Mouse (Mus musculus) lung, postnatal 0 days (tissue): ENCODE results near the gene Bex3.

ENCODE experiments used
- CTCF ChIP-seq: IDR thresholded peaks from 2 replicates; pipeline ENCODE4 v1.5.1; 2016; ENCODE audit warnings: antibody characterized with exemption, mild to moderate bottlenecking
- EP300 ChIP-seq: IDR thresholded peaks from 2 replicates; pipeline ENCODE4 v1.6.1; 2016; ENCODE audit warnings: antibody characterized with exemption, mild to moderate bottlenecking, control low read depth

DNA sequence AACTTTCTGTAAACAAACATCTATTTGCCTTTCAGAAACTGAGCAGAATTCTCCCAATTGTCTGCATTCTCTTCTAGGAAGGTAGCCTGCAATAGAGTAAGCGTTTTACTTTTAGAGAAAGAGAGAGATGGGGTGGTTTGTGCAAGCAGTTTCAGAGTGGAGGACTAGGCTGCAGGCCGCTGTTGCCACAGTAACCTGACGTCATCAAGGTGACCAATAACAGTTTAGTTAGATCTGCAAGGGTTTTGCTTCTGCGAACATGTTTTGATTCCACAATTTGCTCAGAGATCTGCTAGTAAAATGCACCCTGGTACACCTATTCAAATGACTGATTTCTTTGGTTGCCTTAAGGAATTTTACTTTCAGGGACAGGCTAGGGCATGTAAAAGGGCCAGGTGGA, 43.2 kb downstream of the Bex3 start:
- no peak for TF ChIP-seq CTCF
- TF ChIP-seq EP300: no peak
